Comparison of ENCODE assay signal across 9 mouse cellular contexts in genomic region chr3:131320184-131320583, GRCm38 (mm10). TPM values are rescaled to one million over a fixed set of nuclear protein-coding genes. Genes with fewer than 3 reads are reported as not detected.
DNase-seq lines count a peak whose midpoint lies in the region; ATAC-seq and TF ChIP-seq lines count a peak whose summit lies in the region.
"Had no signal": no experiment of that assay in that cellular context is flagged by ENCODE, and none has a peak within 500 bp of the region (broad histone marks: within the 10 kb centered on the region; RNA-seq: fewer than 3 reads in every experiment).

No protein-coding gene starts in this region.

- no peaks in the 10 kb centered on the region for H3K36me3 ChIP-seq in forebrain, embryonic 11.5 days (ENCODE audit: control insufficient read depth, insufficient read depth, low read length)
- H3K36me3 ChIP-seq in forebrain, embryonic 12.5 days (replicated peaks) = no peaks in the 10 kb centered on the region
- H3K36me3 ChIP-seq in forebrain, embryonic 13.5 days (ENCODE audit: poor library complexity, severe bottlenecking) = no peaks in the 10 kb centered on the region
- no peaks in the 10 kb centered on the region for H3K36me3 ChIP-seq in hindbrain, postnatal 0 days (ENCODE audit: insufficient read depth, low read length)
- H3K36me3 ChIP-seq in midbrain, embryonic 15.5 days (replicated peaks) = no peaks in the 10 kb centered on the region

- ATAC-seq in forebrain, embryonic 11.5 days (replicated peaks; ENCODE audit: low FRiP score) = no peak
- no peak for ATAC-seq in forebrain, embryonic 12.5 days (ENCODE audit: low FRiP score)
- 0 out of 2 replicates have a peak, but pooled peaks have one; percentile 48 for ATAC-seq in forebrain, embryonic 13.5 days
- peak; percentile 63; the same call in 1 of the 2 replicates for ATAC-seq in hindbrain, postnatal 0 days
- ATAC-seq in midbrain, embryonic 15.5 days (replicated peaks) = peak; percentile 66; the same call in 1 of the 2 replicates

- no peak overlapping the region for H3K9ac ChIP-seq in forebrain, embryonic 11.5 days (ENCODE audit: low read length)
- H3K9ac ChIP-seq in forebrain, embryonic 12.5 days = no peak overlapping the region
- no peak overlapping the region for H3K9ac ChIP-seq in forebrain, embryonic 13.5 days
- H3K9ac ChIP-seq in hindbrain, postnatal 0 days (replicated peaks; ENCODE audit: low read length) = no peak overlapping the region
- H3K9ac ChIP-seq in midbrain, embryonic 15.5 days = no peak overlapping the region

- H3K27ac ChIP-seq in forebrain, embryonic 11.5 days (ENCODE audit: low read depth, low read length) = no peak overlapping the region
- H3K27ac ChIP-seq in forebrain, embryonic 12.5 days = no peak overlapping the region
- peak overlapping the region; percentile 66 for H3K27ac ChIP-seq in brown adipose tissue, adult 24 weeks (replicated peaks; ENCODE audit: low read depth, low read length)
- no peak overlapping the region for H3K27ac ChIP-seq in forebrain, embryonic 13.5 days
- no peak overlapping the region for H3K27ac ChIP-seq in hindbrain, postnatal 0 days
- no peak overlapping the region for H3K27ac ChIP-seq in midbrain, embryonic 15.5 days

- WGBS in forebrain, embryonic 11.5 days = 9% methylated on average over 3 of the region's 3 CpGs
- 8% methylated on average over 3 of the region's 3 CpGs for WGBS in forebrain, embryonic 12.5 days
- WGBS in forebrain, embryonic 13.5 days = 7% methylated on average over 3 of the region's 3 CpGs
- 5% methylated on average over 3 of the region's 3 CpGs for WGBS in hindbrain, postnatal 0 days
- WGBS in midbrain, embryonic 15.5 days = 11% methylated on average over 3 of the region's 3 CpGs

- intact Hi-C loops in left cerebral cortex, postnatal 14 days (cut with DNase I) = loop anchor here (2.0 to 5.0 kb wide), 2 partner anchors 207 to 233 kb away; no protein-coding TSS in a partner anchor

- DNase-seq in forebrain, embryonic 11.5 days (ENCODE audit: low spot score) = peak; percentile 89
- DNase-seq in hindbrain, postnatal 0 days (ENCODE audit: low spot score) = peak; percentile 91
- peak; percentile 77 to 83 for DNase-seq in left cerebral cortex, postnatal 14 days (ENCODE audit: low spot score in 2 of 2)
- DNase-seq in spleen, postnatal 10 days (ENCODE audit: low spot score in 2 of 2) = peak; percentile 34 to 80

- H3K4me3 ChIP-seq in forebrain, embryonic 11.5 days (ENCODE audit: low read depth, low read length) = no peak overlapping the region
- no peak overlapping the region for H3K4me3 ChIP-seq in forebrain, embryonic 12.5 days (replicated peaks)
- H3K4me3 ChIP-seq in brown adipose tissue, adult 24 weeks (ENCODE audit: insufficient read depth, low read depth, low read length) = no peak overlapping the region
- H3K4me3 ChIP-seq in forebrain, embryonic 13.5 days = no peak overlapping the region
- no peak overlapping the region for H3K4me3 ChIP-seq in hindbrain, postnatal 0 days (ENCODE audit: low read length)
- H3K4me3 ChIP-seq in midbrain, embryonic 15.5 days = no peak overlapping the region
- H3K4me3 ChIP-seq: myocyte had no signal

- peak; percentile 91 for TF ChIP-seq CTCF in hindbrain, postnatal 0 days (IDR thresholded peaks at IDR 0.05; ENCODE audit: low read depth)

- peaks cover 4% of the 10 kb centered on the region; the same call in 1 of the 2 replicates for H3K4me1 ChIP-seq in forebrain, embryonic 11.5 days (replicated peaks; ENCODE audit: control insufficient read depth, insufficient read depth, low read length)
- peaks cover 9% of the 10 kb centered on the region for H3K4me1 ChIP-seq in forebrain, embryonic 12.5 days
- peaks cover 2% of the 10 kb centered on the region; the same call in 1 of the 2 replicates for H3K4me1 ChIP-seq in brown adipose tissue, adult 24 weeks (ENCODE audit: control insufficient read depth, insufficient read depth, insufficient read length, low read length)
- 0 out of 2 replicates have a peak, but pooled peaks cover 4% of the 10 kb centered on the region for H3K4me1 ChIP-seq in forebrain, embryonic 13.5 days
- H3K4me1 ChIP-seq in hindbrain, postnatal 0 days (ENCODE audit: insufficient read depth, low read length) = 0 out of 2 replicates have a peak, but pooled peaks cover 2% of the 10 kb centered on the region
- H3K4me1 ChIP-seq in midbrain, embryonic 15.5 days = no peaks in the 10 kb centered on the region

- no peak overlapping the region for H3K4me2 ChIP-seq in forebrain, embryonic 11.5 days (ENCODE audit: low read depth, low read length, severe bottlenecking)
- H3K4me2 ChIP-seq in forebrain, embryonic 12.5 days = no peak overlapping the region
- no peak overlapping the region for H3K4me2 ChIP-seq in forebrain, embryonic 13.5 days
- H3K4me2 ChIP-seq in hindbrain, postnatal 0 days (ENCODE audit: low read depth, low read length) = no peak overlapping the region
- H3K4me2 ChIP-seq in midbrain, embryonic 15.5 days = 0 out of 2 replicates have a peak overlapping the region, but pooled peaks have one; percentile 16

- no peaks in the 10 kb centered on the region for H3K9me3 ChIP-seq in forebrain, embryonic 11.5 days (ENCODE audit: control insufficient read depth, low read length)
- H3K9me3 ChIP-seq in forebrain, embryonic 12.5 days = no peaks in the 10 kb centered on the region
- no peaks in the 10 kb centered on the region for H3K9me3 ChIP-seq in forebrain, embryonic 13.5 days (replicated peaks)
- no peaks in the 10 kb centered on the region for H3K9me3 ChIP-seq in hindbrain, postnatal 0 days (ENCODE audit: low read length)
- H3K9me3 ChIP-seq in midbrain, embryonic 15.5 days = no peaks in the 10 kb centered on the region

- no peaks in the 10 kb centered on the region for H3K27me3 ChIP-seq in forebrain, embryonic 11.5 days (ENCODE audit: control insufficient read depth, insufficient read depth, low read length)
- no peaks in the 10 kb centered on the region; the same call in 1 of the 2 replicates for H3K27me3 ChIP-seq in forebrain, embryonic 12.5 days
- no peaks in the 10 kb centered on the region for H3K27me3 ChIP-seq in forebrain, embryonic 13.5 days
- H3K27me3 ChIP-seq in hindbrain, postnatal 0 days (ENCODE audit: insufficient read depth, low read length) = no peaks in the 10 kb centered on the region
- H3K27me3 ChIP-seq in midbrain, embryonic 15.5 days (replicated peaks) = no peaks in the 10 kb centered on the region

RNA-seq across cellular contexts. Expression of gene Cyp2u1, which starts 17.2 kb away (rescaled TPM):
- 1.5 and 3.1 TPM in 2 replicates for polyA plus RNA-seq in forebrain, embryonic 11.5 days (2014; fragmentation: Nextera tagmentation; extraction: Ambion mirVana)
- 2.1 and 3.2 TPM in 2 replicates for polyA plus RNA-seq in forebrain, embryonic 12.5 days (2016; fragmentation: Nextera tagmentation; extraction: Ambion mirVana)
- polyA plus RNA-seq in brown adipose tissue, adult 24 weeks (2012; ENCODE audit: insufficient read depth, insufficient read length, missing spikeins) = 28.2 and 36.0 TPM in 2 replicates
- polyA plus RNA-seq in forebrain, embryonic 13.5 days (2015; fragmentation: Nextera tagmentation; extraction: Ambion mirVana) = 3.4 and 4.7 TPM in 2 replicates
- total RNA-seq in hindbrain, postnatal 0 days (2014; rRNA removed) = 16.7 and 24.5 TPM in 2 replicates
- polyA plus RNA-seq in hindbrain, postnatal 0 days (2015; fragmentation: Nextera tagmentation; extraction: Ambion mirVana) = 13.7 and 14.5 TPM in 2 replicates
- 10 to 100 TPM; 14.0 to 17.4 TPM for total RNA-seq in left cerebral cortex, postnatal 14 days (2021)
- polyA plus RNA-seq in midbrain, embryonic 15.5 days (2015; fragmentation: Nextera tagmentation; extraction: Ambion mirVana) = 7.3 and 8.1 TPM in 2 replicates

RNA-seq across cellular contexts. Expression of gene Hadh, which starts 48.3 kb away (rescaled TPM):
- 74.1 and 75.7 TPM in 2 replicates for polyA plus RNA-seq in forebrain, embryonic 11.5 days (2014; fragmentation: Nextera tagmentation; extraction: Ambion mirVana)
- polyA plus RNA-seq in forebrain, embryonic 12.5 days (2016; fragmentation: Nextera tagmentation; extraction: Ambion mirVana) = 46.6 and 55.3 TPM in 2 replicates
- polyA plus RNA-seq in brown adipose tissue, adult 24 weeks (2012; ENCODE audit: insufficient read depth, insufficient read length, missing spikeins) = 1,641 and 1,655 TPM in 2 replicates
- polyA plus RNA-seq in forebrain, embryonic 13.5 days (2015; fragmentation: Nextera tagmentation; extraction: Ambion mirVana) = 37.2 and 40.9 TPM in 2 replicates
- total RNA-seq in hindbrain, postnatal 0 days (2014; rRNA removed) = 25.0 and 27.6 TPM in 2 replicates
- 46.3 and 50.9 TPM in 2 replicates for polyA plus RNA-seq in hindbrain, postnatal 0 days (2015; fragmentation: Nextera tagmentation; extraction: Ambion mirVana)
- 10 to 100 TPM; 20.0 to 22.5 TPM for total RNA-seq in left cerebral cortex, postnatal 14 days (2021)
- 20.8 and 21.1 TPM in 2 replicates for polyA plus RNA-seq in midbrain, embryonic 15.5 days (2015; fragmentation: Nextera tagmentation; extraction: Ambion mirVana)

Comparison
In these comparisons a context has a peak if more than half of its experiments do, and no peak if none do; other contexts are left out.
1. ATAC-seq: peak in forebrain, embryonic 13.5 days (single experiment), hindbrain, postnatal 0 days (single experiment) and midbrain, embryonic 15.5 days (single experiment); none in forebrain, embryonic 11.5 days (single experiment) and forebrain, embryonic 12.5 days (single experiment).
2. RNA of gene Hadh, which starts 48.3 kb away (polyA plus RNA-seq): 1,641 to 1,655 TPM in brown adipose tissue, adult 24 weeks; 74.1 to 75.7 TPM in forebrain, embryonic 11.5 days, 46.6 to 55.3 TPM in forebrain, embryonic 12.5 days, 46.3 to 50.9 TPM in hindbrain, postnatal 0 days, 37.2 to 40.9 TPM in forebrain, embryonic 13.5 days and 20.8 to 21.1 TPM in midbrain, embryonic 15.5 days; every median in the first group is over 10 times any median in the second.
3. Peak in every context shown above with its lines, with median percentiles within 50 percentile points of each other: DNase-seq.